Mouse (Mus musculus) CD4-positive, CD25-positive, alpha-beta regulatory T cell, adult 4 months (primary cell): ENCODE measurements around the gene Gm20388. TPM values are rescaled to one million over a fixed set of nuclear protein-coding genes. Genes with fewer than 3 reads are reported as not detected.

ENCODE experiments used
- ATAC-seq: one replicate; pipeline ENCODE4 v1.8.0; 2017
- polyA plus RNA-seq, 2 experiments: library from polyadenylated mRNA; unstranded; fragments of 100-300 nt; shearing (Covaris generic); gene quantifications; one replicate each; pipeline ENCODE4 v1.2.1; 2017

The Gm20388 gene
- polyA plus RNA-seq, 2 experiments from 2014 or later: 10.7 to 12.8 TPM

DNA sequence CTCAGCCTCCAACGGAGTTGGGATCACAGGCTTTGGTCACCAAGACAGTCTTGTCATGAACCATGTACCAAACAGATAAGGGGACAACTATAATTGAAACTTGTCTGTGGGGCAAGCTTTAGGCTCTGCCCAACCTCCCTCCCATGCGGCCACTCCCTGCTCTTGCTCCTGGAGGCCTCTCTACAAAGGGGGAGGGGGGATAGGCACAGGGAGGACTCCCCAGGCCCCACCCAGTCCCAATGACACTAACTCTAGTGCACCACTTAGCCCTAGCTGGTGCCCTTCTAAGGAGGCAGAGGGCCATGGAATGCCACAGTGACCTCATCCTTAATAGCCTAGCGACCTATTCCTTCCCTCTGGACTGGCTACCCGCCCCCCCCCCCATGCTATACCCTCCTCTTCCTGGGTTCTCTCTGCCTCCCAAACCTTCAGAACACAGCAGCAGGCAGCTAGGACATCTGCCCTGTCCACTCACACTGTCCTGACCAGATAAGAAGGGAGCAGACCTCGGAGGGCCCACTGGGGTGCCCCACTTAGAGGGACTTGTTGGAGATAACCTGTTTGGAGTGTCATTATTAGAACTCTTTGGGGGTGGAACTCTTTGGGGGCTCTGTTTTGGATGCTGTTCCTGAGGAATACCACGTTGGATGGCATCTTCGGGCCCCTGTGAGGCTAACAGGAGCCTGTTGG lies 2635.6 kb downstream of the Gm20388 start:
- no peak for ATAC-seq

DNA sequence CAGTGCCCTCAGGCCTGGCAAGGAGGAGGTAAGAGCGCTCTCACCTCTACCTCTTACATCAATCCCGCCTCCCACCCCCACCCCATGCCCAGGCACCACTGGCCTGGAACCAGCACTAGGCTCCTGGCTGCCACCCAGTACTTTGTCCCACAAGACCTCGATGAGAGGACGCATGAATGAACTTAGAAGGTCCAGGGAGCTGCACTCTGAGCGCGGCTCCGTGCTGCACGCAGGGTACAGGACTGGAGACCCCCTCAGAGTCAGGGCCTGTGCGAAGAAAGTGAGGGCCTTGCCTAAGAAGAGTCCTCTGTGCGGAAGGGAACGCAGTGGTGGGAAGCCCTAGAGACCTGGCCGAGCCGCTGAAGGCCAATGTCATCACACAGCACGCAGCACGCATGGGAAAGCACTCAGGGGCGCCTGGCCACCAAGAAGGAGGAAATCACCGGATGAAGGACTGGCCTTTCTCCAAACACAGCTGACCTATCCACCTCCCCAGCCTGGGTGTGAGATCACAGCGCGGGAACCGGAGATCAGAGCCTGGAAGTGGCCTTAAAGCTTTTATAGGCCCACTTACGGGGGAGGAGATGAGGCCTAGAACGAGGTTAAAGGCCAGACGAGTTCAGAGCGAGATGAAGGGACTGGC lies 2636.3 kb downstream of the Gm20388 start:
- ATAC-seq: no peak

DNA sequence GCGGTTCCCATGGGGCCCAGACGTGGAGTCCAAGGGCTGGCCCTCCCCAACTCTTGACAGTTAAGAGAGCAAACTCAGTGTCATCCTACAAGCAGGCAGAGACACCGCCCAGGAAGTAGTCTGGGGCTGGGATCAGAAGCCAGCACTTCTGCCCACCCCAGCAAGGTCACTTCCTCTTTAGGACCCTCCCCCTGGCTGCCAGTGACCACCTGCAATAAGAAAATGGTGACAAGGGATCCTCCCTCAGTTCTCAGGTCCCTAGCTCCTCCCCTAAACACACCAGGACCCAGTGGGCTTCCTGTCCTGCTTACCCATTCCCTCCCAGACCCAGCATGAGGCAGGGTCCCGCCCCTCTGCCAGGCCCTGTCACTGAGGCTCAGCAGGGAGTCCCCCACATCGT lies 2637.2 kb downstream of the Gm20388 start:
- peak; percentile 66 for ATAC-seq

DNA sequence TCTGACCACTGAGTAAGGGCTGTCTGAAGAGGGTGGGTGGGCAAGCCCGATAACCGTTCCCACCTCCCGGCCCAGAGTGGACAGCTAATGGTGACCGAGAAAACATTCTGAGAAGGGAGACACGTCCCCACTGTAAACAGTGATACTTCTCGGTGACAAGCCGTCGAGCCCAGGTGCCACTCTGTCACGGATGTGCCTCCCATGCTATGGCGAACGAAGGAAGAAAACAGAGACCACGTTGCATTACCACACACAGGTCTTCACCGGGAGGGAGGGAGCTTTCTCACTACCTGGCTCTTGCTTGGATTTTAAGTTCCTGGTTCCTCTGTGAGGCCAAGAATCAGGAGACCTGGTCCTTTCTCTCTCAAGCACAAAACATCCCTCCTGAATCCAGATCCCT lies 2637.7 kb downstream of the Gm20388 start:
- no peak for ATAC-seq

DNA sequence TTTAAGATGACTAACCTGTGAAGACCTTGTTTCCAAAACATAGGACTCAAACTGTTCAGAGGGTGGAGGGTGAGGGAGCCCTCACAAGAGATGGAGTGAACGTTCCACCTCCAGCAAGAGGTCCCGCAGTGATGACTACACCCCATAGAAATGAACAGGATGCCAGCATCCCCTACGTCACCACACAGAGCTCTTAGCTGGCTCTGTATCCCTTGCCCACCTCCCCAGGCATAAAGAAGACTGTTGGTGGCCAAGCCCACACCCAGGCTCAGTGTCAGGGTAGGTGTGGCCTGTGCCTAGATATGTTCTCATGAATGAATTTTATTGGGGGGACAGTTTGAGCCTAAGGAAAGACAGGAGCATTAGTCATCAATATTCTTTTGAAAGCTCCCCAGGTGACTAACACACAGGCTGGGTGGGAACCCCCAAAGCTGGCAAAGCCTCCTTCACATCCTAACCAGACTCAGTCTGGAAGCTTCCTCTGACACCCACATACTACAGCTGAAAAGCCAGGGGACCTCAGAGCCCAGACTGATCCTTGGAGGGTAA lies 2638.3 kb downstream of the Gm20388 start:
- ATAC-seq: peak; percentile 32

DNA sequence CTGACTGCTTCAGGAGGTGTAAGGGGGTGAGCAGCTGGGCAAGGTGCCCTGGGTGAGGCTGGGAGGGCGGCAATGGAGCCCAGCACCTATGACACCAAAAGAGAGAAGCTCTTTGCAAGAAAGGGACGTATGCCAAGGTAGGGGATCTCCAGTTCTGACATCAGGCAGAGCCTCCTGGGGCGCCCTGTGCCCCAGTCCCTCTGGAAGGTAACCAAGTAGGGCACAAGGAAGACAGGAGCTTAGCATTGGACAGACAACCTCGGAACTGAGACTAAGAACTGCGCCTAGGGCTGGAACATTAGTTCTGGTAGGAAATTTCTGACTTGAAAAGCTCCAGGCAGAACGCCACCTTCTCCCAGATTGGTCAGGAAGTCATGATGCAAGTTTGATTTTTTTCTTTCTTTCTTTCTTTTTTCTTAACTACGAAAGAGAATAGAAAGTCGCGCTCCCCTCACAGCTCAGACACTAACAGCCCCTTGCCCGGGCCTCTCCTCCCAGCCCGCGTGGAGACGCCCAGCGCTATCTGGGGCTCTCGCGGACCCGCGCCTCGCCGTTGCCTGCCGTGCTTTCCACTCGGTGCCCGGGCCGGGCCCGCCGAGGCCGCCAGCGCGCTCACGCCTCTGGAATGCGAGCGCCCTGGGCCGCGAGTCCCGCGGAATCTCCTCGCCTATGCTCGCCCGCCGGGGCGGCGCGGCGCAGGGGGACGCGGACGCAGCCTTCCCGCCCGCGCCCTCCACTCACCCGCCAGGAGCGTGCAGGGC lies 2639.8 kb downstream of the Gm20388 start:
- ATAC-seq: no peak

DNA sequence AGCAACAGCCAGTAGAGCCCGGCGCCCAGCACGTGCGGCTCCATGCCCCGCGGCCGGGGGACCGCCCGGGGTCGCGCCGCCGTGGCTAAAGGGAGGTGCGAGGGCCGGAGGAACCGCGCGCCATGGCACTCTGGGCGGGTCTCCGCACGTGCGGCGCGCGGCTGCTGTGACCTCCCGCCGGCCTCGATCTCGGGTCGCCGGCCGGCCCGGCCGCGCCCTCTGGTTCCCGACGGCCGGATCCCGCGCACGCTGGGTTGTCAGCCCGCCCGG lies 2640.3 kb downstream of the Gm20388 start:
- no peak for ATAC-seq

DNA sequence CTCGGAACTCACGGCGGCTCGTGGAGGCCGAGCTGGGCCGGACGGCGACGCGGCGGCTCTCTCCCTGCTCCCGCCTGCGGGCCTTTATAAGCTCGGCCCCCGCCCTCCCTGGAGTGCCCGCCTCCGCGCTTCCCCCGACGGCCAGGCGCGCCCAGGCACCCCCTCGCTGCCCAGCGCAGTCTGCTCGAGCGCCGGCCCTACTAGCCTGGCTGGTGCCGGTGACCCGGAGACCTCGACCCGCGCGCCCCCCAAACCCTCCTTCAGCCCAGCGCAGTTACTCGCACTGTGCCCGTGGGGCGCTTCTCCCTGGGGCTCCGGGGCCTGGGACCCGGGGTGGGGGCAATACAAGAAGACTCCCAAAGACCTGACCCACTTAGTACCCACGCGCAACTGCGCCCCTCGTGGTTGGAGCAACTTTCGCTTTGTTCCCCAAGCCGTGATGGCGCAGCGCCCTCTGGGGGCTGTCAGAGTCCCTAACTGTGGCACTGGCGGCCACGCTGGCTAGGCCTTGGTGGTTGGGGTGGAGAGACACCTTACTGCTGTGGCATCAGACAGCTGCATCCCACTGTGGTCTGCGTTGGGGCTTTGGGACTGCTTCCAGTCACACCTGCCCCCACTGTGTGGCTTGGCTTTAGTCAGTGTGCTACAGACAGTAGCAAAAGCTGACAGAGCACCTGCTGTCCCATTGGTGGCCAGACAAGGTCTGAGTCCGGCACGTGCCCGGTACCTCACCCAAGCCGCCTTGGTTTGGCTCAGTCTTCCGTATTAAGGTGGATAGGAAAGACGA lies 2640.8 kb downstream of the Gm20388 start, which contains the start of gene Piezo1:
Piezo1 (minus strand) TSS at position 65 of the 787 bp plus-strand sequence.
- peak; percentile 64 for ATAC-seq

DNA sequence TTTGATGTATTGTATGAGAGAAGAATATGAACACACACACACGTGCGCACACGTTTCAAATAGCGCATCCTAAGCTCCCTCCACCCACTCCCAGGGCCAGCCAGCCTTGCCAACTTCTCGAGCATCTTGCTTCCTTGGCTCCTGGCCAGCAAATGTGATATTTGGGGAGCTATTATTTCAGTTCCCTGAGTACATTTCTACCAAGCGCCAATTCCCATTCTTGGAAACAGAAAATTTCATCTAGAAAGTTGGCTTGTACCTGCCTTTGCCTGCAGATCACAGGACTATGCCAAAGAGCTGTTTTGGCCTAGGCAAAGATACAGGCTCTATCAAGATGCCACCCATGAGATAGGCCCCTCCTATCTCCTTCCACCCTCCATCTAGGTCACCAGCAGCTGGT lies 2644.1 kb downstream of the Gm20388 start:
- ATAC-seq: no peak

DNA sequence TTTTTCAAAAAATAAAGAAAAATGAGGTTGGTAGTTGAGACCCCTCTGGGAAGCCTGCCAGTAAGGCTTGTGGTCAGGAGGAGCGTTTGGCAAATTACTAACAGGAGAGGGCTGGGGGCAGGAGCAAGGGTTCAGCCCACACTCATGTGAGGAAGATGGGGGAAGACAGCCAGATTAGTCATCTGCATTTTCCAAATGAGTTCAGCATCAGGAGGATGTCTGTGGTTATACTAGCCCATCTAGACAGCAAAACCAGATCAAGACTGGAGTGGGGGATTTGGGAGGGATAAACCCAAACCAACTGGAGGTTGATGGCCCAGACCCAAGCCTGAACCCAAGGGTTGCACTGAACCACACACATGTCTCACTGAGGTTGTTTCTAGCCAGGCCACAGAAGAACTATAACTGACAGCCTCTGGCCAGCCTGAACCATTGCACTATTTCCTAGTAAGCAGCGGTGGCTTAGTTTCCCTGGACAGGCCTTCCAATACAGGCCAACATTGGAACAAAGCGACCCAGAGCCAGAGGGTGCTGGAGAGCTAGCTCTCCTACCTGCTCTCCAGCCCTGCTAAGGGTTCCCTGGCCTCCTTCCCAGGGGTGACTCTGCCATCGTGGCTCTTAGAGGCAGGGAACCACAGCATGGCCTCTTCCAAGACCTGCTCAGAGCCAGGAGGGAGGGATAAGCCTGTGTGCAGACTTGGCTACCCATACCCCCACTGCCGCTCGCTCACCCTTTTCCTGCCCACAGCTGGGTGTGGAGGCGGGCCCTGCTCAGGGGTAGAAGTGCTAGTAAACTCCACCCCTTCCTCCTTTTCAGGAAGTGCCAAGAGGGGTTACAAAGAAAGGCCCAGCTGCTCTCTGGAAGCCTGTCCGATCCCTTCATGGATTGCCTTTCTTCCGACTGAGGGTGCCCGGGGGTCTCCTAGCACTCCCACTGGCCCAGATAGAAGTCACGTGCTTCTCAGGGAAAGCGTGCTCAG lies 2645.7 kb downstream of the Gm20388 start:
- ATAC-seq: peak; percentile 93

DNA sequence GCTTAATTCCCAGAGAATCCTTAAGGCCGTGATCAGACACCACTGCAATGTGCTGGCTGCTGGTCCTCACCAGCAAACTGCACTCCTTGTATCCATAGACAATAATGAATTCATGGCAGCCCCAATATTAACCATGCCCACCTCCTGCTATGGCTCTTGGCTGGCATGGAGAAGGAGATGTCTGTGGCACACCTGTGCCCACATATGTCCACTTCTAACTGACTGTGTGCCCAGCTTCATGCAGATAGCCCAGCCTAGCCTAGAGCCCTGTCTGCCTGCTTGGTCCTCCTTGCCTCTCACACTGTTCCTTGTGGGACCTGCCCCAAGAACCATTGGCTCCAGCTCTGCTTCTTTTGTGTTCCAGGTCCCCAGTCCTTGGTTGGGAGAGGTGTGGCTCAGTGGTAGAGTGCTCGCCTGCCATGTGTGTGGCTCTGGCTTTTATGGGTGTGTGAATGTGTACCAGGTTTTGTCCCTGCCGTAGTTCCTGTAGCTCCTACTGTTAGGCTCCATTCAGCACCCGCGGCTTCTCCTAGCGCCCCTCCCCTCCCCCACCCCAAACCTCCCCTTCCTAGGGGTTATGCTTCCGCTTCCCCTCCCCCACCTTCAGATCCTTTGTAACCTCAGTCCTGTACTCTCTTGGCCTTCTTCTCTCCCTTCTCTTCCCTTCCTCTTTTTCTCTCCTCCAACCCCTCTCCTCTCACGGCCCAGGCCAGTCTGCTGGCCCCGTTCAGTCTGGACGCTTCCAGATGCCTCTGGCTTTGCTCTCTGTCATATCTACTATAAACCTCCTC lies 2646.8 kb downstream of the Gm20388 start:
- no peak for ATAC-seq

DNA sequence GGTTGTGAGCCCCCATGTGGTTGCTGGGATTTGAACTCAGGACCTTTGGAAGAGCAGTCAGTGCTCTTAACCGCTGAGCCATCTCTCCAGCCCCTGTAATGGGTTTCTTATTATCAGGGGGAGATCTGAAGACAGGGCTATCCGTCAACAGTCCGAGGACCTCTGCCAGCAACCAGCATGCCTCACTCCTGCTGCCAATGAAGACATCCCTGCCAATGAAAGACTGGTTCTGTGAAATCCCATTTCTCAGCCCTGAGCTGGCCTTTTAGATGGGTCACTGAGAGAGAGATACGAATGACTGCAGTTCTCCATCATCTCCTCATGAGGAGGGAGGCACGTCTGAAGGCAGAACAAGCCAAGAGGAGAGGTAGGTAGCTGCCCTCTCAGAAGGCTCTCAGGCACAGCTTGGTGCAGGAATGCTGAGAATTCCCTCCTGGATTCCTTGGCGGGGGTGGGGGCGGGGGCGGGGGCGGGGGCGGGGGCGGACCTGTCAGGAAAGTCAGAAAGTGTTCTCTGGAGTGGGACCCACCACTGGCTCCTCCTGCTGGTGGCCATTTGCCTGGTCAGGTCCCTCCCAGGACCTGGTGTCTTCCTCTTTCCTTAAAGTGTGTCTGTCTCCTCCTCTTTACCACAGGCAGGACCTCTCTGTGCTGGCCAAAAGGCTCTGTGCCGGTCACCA lies 2648.2 kb downstream of the Gm20388 start:
- no peak for ATAC-seq

DNA sequence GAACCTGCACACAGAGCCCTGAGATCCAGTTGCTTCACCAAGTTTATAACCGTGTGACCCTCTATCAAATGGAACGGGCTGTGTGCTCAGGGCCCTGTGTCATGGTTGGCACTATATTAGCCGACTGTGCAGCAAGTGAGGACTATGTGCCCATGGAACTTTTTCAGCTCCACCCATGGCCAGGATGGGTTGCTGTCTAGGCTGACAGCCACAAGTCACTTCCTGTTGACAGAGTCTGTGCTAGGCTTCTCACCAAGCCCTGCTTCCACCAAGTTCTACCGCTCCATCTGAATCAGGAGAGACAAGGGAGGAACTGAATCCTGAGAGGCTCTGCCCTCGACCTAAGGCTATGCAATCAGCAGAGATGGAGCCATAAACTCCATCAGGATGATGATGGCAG lies 2650.6 kb downstream of the Gm20388 start:
- peak; percentile 77 for ATAC-seq

DNA sequence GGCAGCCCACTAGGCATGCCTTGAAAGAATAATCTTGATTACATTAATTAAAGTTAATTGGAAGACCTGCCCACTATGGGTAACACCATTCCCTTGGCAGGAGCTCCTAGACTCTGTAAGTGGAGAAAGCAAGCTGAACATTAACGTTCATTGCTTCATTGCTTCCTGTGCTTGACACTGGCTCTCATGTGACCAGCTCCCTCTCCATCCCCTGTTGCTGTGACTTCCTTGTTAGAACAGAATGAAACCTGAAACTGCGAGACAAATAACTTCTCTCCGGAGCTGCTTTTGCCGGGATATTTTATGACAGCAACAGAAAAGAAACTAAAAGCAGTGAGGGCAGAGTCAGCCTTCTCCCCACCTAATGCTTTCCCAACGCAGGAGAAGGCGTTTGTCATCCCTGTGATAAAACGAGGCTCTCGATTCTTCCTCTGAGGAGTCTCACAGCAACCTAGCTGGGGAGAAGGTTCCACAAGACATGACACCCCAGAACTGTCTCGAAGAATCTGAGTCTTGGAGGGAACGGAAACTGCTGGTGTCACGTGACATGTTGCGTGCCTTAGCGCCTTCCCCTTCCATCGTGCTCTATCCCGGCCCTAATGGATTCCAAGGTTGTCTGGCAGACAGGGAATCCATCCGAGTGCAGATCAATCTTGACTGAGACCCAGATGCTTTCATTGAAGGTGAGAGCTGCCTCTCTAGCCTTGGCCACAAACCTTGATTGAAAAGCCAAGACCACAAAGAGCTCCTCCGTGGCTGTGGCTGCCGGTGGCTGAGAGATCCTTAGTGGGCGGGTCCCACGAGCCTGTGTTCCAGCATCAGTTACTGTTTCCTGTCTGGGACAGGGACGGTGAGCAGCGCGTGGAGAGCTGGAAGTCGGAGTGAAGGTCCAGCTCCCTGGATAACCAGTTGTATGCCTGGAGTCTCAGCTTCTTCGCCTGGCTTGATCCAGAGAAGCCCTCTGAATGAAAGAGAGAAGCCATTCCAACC lies 2654.0 kb downstream of the Gm20388 start:
- ATAC-seq: no peak

DNA sequence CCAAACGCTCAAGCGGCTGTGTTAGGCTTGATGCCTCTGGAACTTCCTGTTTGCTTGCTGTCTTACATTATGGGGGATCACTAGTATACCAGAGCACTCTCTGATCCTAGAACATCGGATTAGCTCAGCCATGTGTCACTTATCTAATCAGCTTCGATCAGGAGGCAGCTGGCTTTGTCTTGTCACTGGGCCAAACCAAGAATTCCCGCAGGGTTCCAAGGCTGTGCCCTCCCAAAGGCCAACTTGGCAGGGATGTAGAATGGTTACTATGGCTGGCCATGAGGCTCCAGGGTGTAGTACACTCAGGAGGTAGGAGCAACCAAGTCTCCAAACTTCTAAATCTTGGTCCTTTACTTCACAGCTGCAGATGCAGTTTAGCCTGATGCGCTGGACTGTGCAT lies 2656.1 kb downstream of the Gm20388 start:
- ATAC-seq: no peak

DNA sequence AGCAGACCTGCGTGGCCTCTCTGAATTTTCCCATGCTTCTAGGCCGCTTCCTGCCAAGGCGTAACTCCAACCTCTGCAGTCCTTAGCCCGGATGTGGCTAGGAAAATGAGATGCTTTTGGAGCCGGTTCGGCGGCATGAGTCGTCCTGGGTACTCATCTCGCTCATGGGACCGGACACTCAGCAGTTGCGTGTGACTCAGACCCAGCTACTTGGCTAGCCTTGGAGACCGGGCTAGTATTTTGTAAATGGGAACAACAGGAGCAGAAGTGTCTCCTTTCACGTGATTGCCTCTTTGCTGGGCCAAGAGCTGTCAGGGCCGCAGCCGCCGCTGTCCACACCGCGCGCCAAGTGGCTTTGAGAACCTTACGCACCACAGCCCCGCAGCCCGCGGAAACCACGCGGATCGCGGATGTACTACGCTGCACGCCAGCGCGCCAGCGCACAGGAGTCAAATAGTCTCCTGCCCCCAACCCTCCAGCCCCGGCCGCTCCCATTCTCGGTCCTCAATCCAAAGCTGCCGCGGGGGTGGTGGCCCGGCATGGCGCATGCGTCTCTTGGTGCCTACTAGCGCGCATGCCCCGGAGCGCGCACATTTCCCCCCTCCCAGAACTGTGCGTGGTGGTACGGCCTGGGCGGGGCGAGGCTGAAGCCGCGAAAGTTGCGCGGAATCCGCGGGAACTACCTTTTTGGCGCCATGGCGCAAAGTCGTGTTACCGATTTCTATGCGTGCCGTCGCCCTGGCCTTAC lies 2656.9 kb downstream of the Gm20388 start, which contains the start of gene Cdt1:
Cdt1 (plus strand) TSS at position 655 of the 748 bp plus-strand sequence.
- ATAC-seq: peak; percentile 82

DNA sequence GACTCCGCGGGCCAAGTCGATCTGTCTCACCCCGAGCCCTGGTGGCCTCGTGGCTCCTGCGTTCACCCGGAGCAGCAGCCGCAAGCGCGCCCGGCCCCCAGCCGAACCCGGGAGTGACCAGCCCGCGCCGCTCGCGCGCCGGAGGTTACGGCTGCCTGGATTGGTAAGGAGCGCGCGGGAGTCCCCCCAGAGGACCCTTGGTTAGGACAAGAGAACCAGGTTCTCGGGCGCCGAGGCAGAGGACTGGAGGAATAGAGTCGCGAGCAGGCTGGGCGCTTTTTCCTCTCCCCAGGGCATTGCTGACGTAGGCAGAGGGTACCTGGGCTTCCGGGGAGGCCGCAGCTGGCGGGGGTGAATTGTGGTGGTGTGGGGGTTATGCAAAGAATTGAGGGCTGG lies 2657.5 kb downstream of the Gm20388 start:
- peak; percentile 53 for ATAC-seq

DNA sequence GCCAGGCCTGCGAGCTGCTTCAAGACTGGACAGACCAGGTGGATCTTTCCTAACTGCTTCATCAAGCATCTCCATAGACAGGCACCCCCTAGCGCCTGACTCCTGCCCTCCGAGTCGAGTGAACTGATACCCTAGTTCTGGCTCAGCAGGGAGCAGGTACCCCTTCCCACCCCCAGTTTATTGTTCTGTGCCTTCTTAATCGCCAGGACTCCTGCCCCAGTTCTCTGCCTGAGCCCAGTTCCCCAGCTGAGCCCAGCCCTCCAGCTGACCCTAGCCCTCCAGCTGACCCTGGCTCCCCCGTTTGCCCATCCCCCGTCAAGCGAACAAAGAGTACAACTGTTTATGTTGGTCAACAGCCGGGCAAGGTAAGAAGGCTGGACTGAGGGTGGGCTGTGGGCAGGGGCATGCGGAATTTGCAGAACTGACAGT lies 2658.3 kb downstream of the Gm20388 start:
- ATAC-seq: no peak
